In genomic region chr9:122117112-122117616, GRCm38 (mm10) we compare ENCODE assay signal across 8 mouse cellular contexts. TPM values are rescaled to one million over a fixed set of nuclear protein-coding genes. Genes with fewer than 3 reads are reported as not detected.
DNase-seq lines count a peak whose midpoint lies in the region; ATAC-seq and TF ChIP-seq lines count a peak whose summit lies in the region.

TSS of gene Snrk (plus strand) at chr9:122117266.

- H3K36me3 ChIP-seq in embryonic facial prominence, embryonic 13.5 days: 0 out of 2 replicates have a peak, but pooled peaks cover 2% of the 10 kb centered on the region
- H3K36me3 ChIP-seq in heart, adult 2 months (ENCODE audit: control insufficient read depth, insufficient read depth, low read length): peaks cover 18% of the 10 kb centered on the region
- H3K36me3 ChIP-seq in kidney, adult 2 months (ENCODE audit: control insufficient read depth, insufficient read depth, low read length): no peaks in the 10 kb centered on the region
- no peaks in the 10 kb centered on the region for H3K36me3 ChIP-seq in limb, embryonic 11.5 days (ENCODE audit: control insufficient read depth, insufficient read depth, low read length)
- no peaks in the 10 kb centered on the region for H3K36me3 ChIP-seq in midbrain, embryonic 13.5 days
- peaks cover 3% of the 10 kb centered on the region; the same call in 1 of the 2 replicates for H3K36me3 ChIP-seq in small intestine, adult 2 months (ENCODE audit: control insufficient read depth, insufficient read depth, low read length)

- H3K27ac ChIP-seq in embryonic facial prominence, embryonic 13.5 days: peak within 1 kb of the TSS; percentile 88
- H3K27ac ChIP-seq in heart, adult 2 months: peak within 1 kb of the TSS; percentile 98
- H3K27ac ChIP-seq in kidney, adult 2 months (ENCODE audit: insufficient read depth, low read depth, low read length): peak within 1 kb of the TSS; percentile 89
- H3K27ac ChIP-seq in limb, embryonic 11.5 days (replicated peaks; ENCODE audit: low read depth, low read length): peak within 1 kb of the TSS; percentile 52; the same call in 1 of the 2 replicates
- peak within 1 kb of the TSS; percentile 94 for H3K27ac ChIP-seq in midbrain, embryonic 13.5 days
- H3K27ac ChIP-seq in small intestine, adult 2 months (ENCODE audit: insufficient read depth, low read depth, low read length): peak within 1 kb of the TSS; percentile 80

- no peaks in the 10 kb centered on the region for H3K9me3 ChIP-seq in embryonic facial prominence, embryonic 13.5 days
- no peaks in the 10 kb centered on the region for H3K9me3 ChIP-seq in limb, embryonic 11.5 days (ENCODE audit: control insufficient read depth, low read length)
- no peaks in the 10 kb centered on the region for H3K9me3 ChIP-seq in midbrain, embryonic 13.5 days

- H3K79me2 ChIP-seq in heart, adult 2 months (replicated peaks; ENCODE audit: control insufficient read depth, insufficient read depth, low read length): peaks cover 9% of the 10 kb centered on the region

- peak; percentile 57 for DNase-seq in 3T3-L1 (ENCODE audit: low read depth, low spot score)
- peak; percentile 81 to 82 for DNase-seq in adrenal gland, postnatal 4 days (ENCODE audit: low spot score in 2 of 2)
- peak; percentile 93 for DNase-seq in heart, adult 2 months
- peak; percentile 91 for DNase-seq in kidney, adult 2 months
- DNase-seq in limb, embryonic 11.5 days (ENCODE audit: low spot score): peak; percentile 90

- H3K4me3 ChIP-seq in embryonic facial prominence, embryonic 13.5 days: peak within 1 kb of the TSS; percentile 93
- H3K4me3 ChIP-seq in heart, adult 2 months: peak within 1 kb of the TSS; percentile 92
- peak within 1 kb of the TSS; percentile 92 for H3K4me3 ChIP-seq in kidney, adult 2 months (ENCODE audit: insufficient read depth, low read depth, low read length)
- H3K4me3 ChIP-seq in limb, embryonic 11.5 days (ENCODE audit: low read depth, low read length): peak within 1 kb of the TSS; percentile 76
- peak within 1 kb of the TSS; percentile 89 for H3K4me3 ChIP-seq in midbrain, embryonic 13.5 days (replicated peaks)
- peak within 1 kb of the TSS; percentile 98 for H3K4me3 ChIP-seq in small intestine, adult 2 months (ENCODE audit: low read depth, low read length)

- peak within 1 kb of the TSS; percentile 85 for H3K4me2 ChIP-seq in embryonic facial prominence, embryonic 13.5 days
- H3K4me2 ChIP-seq in limb, embryonic 11.5 days (ENCODE audit: low read depth, severe bottlenecking): peak within 1 kb of the TSS; percentile 82
- peak within 1 kb of the TSS; percentile 75 for H3K4me2 ChIP-seq in midbrain, embryonic 13.5 days (replicated peaks)

- under 1% methylated on average over 42 of the region's 67 CpGs for WGBS in embryonic facial prominence, embryonic 13.5 days
- WGBS in heart, adult 2 months: under 1% methylated on average over 66 of the region's 67 CpGs
- WGBS in kidney, adult 2 months: under 1% methylated on average over 67 of the region's 67 CpGs
- under 1% methylated on average over 55 of the region's 67 CpGs for WGBS in limb, embryonic 11.5 days
- under 1% methylated on average over 65 of the region's 67 CpGs for WGBS in midbrain, embryonic 13.5 days
- WGBS in small intestine, adult 2 months: 1% methylated on average over 67 of the region's 67 CpGs

- TF ChIP-seq POLR2A in heart, adult 2 months (IDR thresholded peaks at IDR 0.05; ENCODE audit: insufficient read depth, low read depth, low read length): peak; percentile 91
- peak; percentile 78 for TF ChIP-seq POLR2A in kidney, adult 2 months (IDR thresholded peaks at IDR 0.05; ENCODE audit: low read depth, low read length)
- TF ChIP-seq POLR2A in small intestine, adult 2 months (IDR thresholded peaks at IDR 0.05; ENCODE audit: low read depth, low read length): peak; percentile 97

- peak; percentile 31 for TF ChIP-seq CTCF in heart, adult 2 months (IDR thresholded peaks at IDR 0.05)
- TF ChIP-seq CTCF in kidney, adult 2 months (conservative IDR thresholded peaks at IDR 0.05; ENCODE audit: insufficient read depth, insufficient read length, low read depth, low read length): no peak
- TF ChIP-seq CTCF in small intestine, adult 2 months (IDR thresholded peaks at IDR 0.05; ENCODE audit: extremely low read depth, insufficient read length, insufficient replicate concordance, low read depth, low read length): no peak

- peaks cover 8% of the 10 kb centered on the region for H3K4me1 ChIP-seq in embryonic facial prominence, embryonic 13.5 days
- H3K4me1 ChIP-seq in heart, adult 2 months (ENCODE audit: control insufficient read depth, insufficient read depth, low read length): peaks cover 22% of the 10 kb centered on the region
- H3K4me1 ChIP-seq in kidney, adult 2 months (ENCODE audit: control insufficient read depth, insufficient read depth, low read length): peaks cover 8% of the 10 kb centered on the region; the same call in 1 of the 2 replicates
- H3K4me1 ChIP-seq in limb, embryonic 11.5 days (ENCODE audit: control insufficient read depth, insufficient read depth, low read length): no peaks in the 10 kb centered on the region; the same call in 1 of the 2 replicates
- H3K4me1 ChIP-seq in midbrain, embryonic 13.5 days (replicated peaks): peaks cover 27% of the 10 kb centered on the region
- peaks cover 4% of the 10 kb centered on the region for H3K4me1 ChIP-seq in small intestine, adult 2 months (ENCODE audit: control insufficient read depth, insufficient read depth, insufficient read length, low read length)

- intact Hi-C loops in heart, adult 2 months (cut with DNase I): no loop called here

- peak within 1 kb of the TSS; percentile 95 for H3K9ac ChIP-seq in embryonic facial prominence, embryonic 13.5 days
- peak within 1 kb of the TSS; percentile 96 for H3K9ac ChIP-seq in heart, adult 2 months (ENCODE audit: low read depth, low read length)
- H3K9ac ChIP-seq in limb, embryonic 11.5 days (ENCODE audit: low read length): peak within 1 kb of the TSS; percentile 87
- H3K9ac ChIP-seq in midbrain, embryonic 13.5 days (replicated peaks): peak within 1 kb of the TSS; percentile 97

- ATAC-seq in embryonic facial prominence, embryonic 13.5 days (ENCODE audit: insufficient number of reproducible peaks, insufficient read depth, low FRiP score, low TSS enrichment, low read depth): peak; percentile 92
- ATAC-seq in limb, embryonic 11.5 days (ENCODE audit: insufficient number of reproducible peaks, low FRiP score, low TSS enrichment, low read depth): peak; percentile 96
- ATAC-seq in midbrain, embryonic 13.5 days: peak; percentile 95

- 0 out of 2 replicates have a peak, but pooled peaks have one; percentile 27 for TF ChIP-seq EP300 in heart, adult 2 months (IDR thresholded peaks at IDR 0.05; ENCODE audit: insufficient read depth, low read depth, low read length)

- H3K27me3 ChIP-seq in embryonic facial prominence, embryonic 13.5 days: no peaks in the 10 kb centered on the region
- no peaks in the 10 kb centered on the region for H3K27me3 ChIP-seq in heart, adult 2 months (ENCODE audit: control insufficient read depth, insufficient read depth, low read length)
- no peaks in the 10 kb centered on the region for H3K27me3 ChIP-seq in kidney, adult 2 months (replicated peaks; ENCODE audit: control insufficient read depth, insufficient read depth, low read length)
- no peaks in the 10 kb centered on the region for H3K27me3 ChIP-seq in limb, embryonic 11.5 days (ENCODE audit: control insufficient read depth, insufficient read depth, low read length)
- no peaks in the 10 kb centered on the region for H3K27me3 ChIP-seq in midbrain, embryonic 13.5 days
- no peaks in the 10 kb centered on the region for H3K27me3 ChIP-seq in small intestine, adult 2 months (ENCODE audit: control insufficient read depth, insufficient read depth, low read length)

RNA-seq across cellular contexts. Expression of gene Snrk, which starts in this region (rescaled TPM):
- total RNA-seq in adrenal gland, postnatal 4 days (2021): 100 to 1,000 TPM; 168 to 184 TPM
- polyA plus RNA-seq in embryonic facial prominence, embryonic 13.5 days (2015; fragmentation: Nextera tagmentation; extraction: Ambion mirVana): 50.8 and 54.2 TPM in 2 replicates
- 100 to 1,000 TPM; 142 to 163 TPM for total RNA-seq in heart, adult 2 months (2021)
- polyA plus RNA-seq in heart, adult 2 months (2012; rRNA removed): 68.0 and 89.8 TPM in 2 replicates
- 49.0 and 58.9 TPM in 2 replicates for polyA plus RNA-seq in kidney, adult 2 months (2012; rRNA removed)
- polyA plus RNA-seq in limb, embryonic 11.5 days (2014; fragmentation: Nextera tagmentation; extraction: Ambion mirVana): 22.6 and 28.6 TPM in 2 replicates
- polyA plus RNA-seq in midbrain, embryonic 13.5 days (2015; fragmentation: Nextera tagmentation; extraction: Ambion mirVana): 62.4 and 64.5 TPM in 2 replicates
- polyA plus RNA-seq in small intestine, adult 2 months (2012; rRNA removed): 15.2 and 52.6 TPM in 2 replicates

Comparison
In these comparisons a context has a peak if more than half of its experiments do, and no peak if none do; other contexts are left out.
1. Peak in every context shown above with its lines: DNase-seq, ATAC-seq, H3K4me3 ChIP-seq and H3K27ac ChIP-seq.